Mouse (Mus musculus): ENCODE data around the gene Tspyl2. TPM values are rescaled to one million over a fixed set of nuclear protein-coding genes. Genes with fewer than 3 reads are reported as not detected.
A peak's percentile ranks its signal among the peaks of the same experiment; 100 is the strongest.

Tspyl2 gene
- total RNA-seq, 1 experiment = 28.7 TPM

- no peak for TF ChIP-seq MAFK (IDR thresholded peaks at IDR 0.05; ENCODE audit: insufficient read depth, low read depth, low read length)
- TF ChIP-seq ZC3H11A (IDR thresholded peaks at IDR 0.05; ENCODE audit: borderline replicate concordance, low read depth, low read length) = peak; percentile 14; the same call in 1 of the 2 replicates
- TF ChIP-seq ZNF384 (IDR thresholded peaks at IDR 0.05; ENCODE audit: low read depth, low read length) = no peak
- TF ChIP-seq CHD2 (IDR thresholded peaks at IDR 0.05; ENCODE audit: low read depth, low read length) = no peak
- TF ChIP-seq HCFC1 (IDR thresholded peaks at IDR 0.05; ENCODE audit: borderline replicate concordance, insufficient read depth, low read length) = no peak
- Histone ChIP-seq H3K27ac (ENCODE audit: insufficient read depth, low read depth, low read length, poor library complexity, severe bottlenecking) (no peak overlapping the region), H3K9ac (ENCODE audit: insufficient read depth, low read depth, low read length, poor library complexity, severe bottlenecking) (no peak overlapping the region), H3K4me1 (ENCODE audit: control insufficient read depth in 2 of 2, insufficient read depth in 2 of 2, low read length in 2 of 2, poor library complexity in 1 of 2) (no peaks in the 10 kb centered on the region), H3K36me3 (ENCODE audit: control insufficient read depth, insufficient read depth, low read length, poor library complexity, severe bottlenecking) (no peaks in the 10 kb centered on the region), H3K4me3 (ENCODE audit: insufficient read depth in 1 of 2, low read depth in 1 of 2, low read length in 2 of 2, poor library complexity in 1 of 2, severe bottlenecking in 1 of 2) (no peak overlapping the region), H3K9me3 (ENCODE audit: control insufficient read depth, insufficient read depth, low read depth, low read length) (no peaks in the 10 kb centered on the region)
- in situ Hi-C loops (cut with MboI; ENCODE audit: low sequenced_read_pairs in 2 of 2, unreplicated experiment in 2 of 2) = no loop called here
- peak; percentile 46 for DNase-seq (ENCODE audit: low read depth, low spot score)
These were observed 10.4 kb upstream of the Tspyl2 start for GRCm38 (mm10) chrX:152352553-152353153.

- no peak for DNase-seq (ENCODE audit: low read depth, low spot score)
- Histone ChIP-seq H3K36me3 (ENCODE audit: control insufficient read depth, insufficient read depth, low read length, poor library complexity, severe bottlenecking) (no peaks in the 10 kb centered on the region), H3K4me3 (ENCODE audit: insufficient read depth in 1 of 2, low read depth in 1 of 2, low read length in 2 of 2, poor library complexity in 1 of 2, severe bottlenecking in 1 of 2) (peak overlapping the region; percentile 1 to 28; a peak in 1 of 4 replicates), H3K9ac (ENCODE audit: insufficient read depth, low read depth, low read length, poor library complexity, severe bottlenecking) (peak overlapping the region; percentile 10; the same call in 1 of the 2 replicates), H3K9me3 (ENCODE audit: control insufficient read depth, insufficient read depth, low read depth, low read length) (no peaks in the 10 kb centered on the region), H3K4me1 (ENCODE audit: control insufficient read depth in 2 of 2, insufficient read depth in 2 of 2, low read length in 2 of 2, poor library complexity in 1 of 2) (0 out of 4 replicates have a peak, but pooled peaks cover 0 to 3% of the 10 kb centered on the region in 2 experiments), H3K27ac (ENCODE audit: insufficient read depth, low read depth, low read length, poor library complexity, severe bottlenecking) (no peak overlapping the region)
- in situ Hi-C loops (cut with MboI; ENCODE audit: low sequenced_read_pairs in 2 of 2, unreplicated experiment in 2 of 2) = no loop called here
- TF ChIP-seq ZC3H11A (IDR thresholded peaks at IDR 0.05; ENCODE audit: borderline replicate concordance, low read depth, low read length) (no peak), CHD2 (IDR thresholded peaks at IDR 0.05; ENCODE audit: low read depth, low read length) (no peak), MAFK (IDR thresholded peaks at IDR 0.05; ENCODE audit: insufficient read depth, low read depth, low read length) (no peak), HCFC1 (IDR thresholded peaks at IDR 0.05; ENCODE audit: borderline replicate concordance, insufficient read depth, low read length) (no peak), ZNF384 (IDR thresholded peaks at IDR 0.05; ENCODE audit: low read depth, low read length) (no peak)
These were observed 4.8 kb upstream of the Tspyl2 start for GRCm38 (mm10) chrX:152347041-152347440.

GRCm38 (mm10) chrX:152346587-152346986 is 4.4 kb upstream of the Tspyl2 start:
- TF ChIP-seq ZNF384 (IDR thresholded peaks at IDR 0.05; ENCODE audit: low read depth, low read length) = no peak
- Histone ChIP-seq H3K9ac (ENCODE audit: insufficient read depth, low read depth, low read length, poor library complexity, severe bottlenecking) (no peak overlapping the region), H3K9me3 (ENCODE audit: control insufficient read depth, insufficient read depth, low read depth, low read length) (no peaks in the 10 kb centered on the region), H3K36me3 (ENCODE audit: control insufficient read depth, insufficient read depth, low read length, poor library complexity, severe bottlenecking) (no peaks in the 10 kb centered on the region), H3K27ac (ENCODE audit: insufficient read depth, low read depth, low read length, poor library complexity, severe bottlenecking) (no peak overlapping the region), H3K4me1 (ENCODE audit: control insufficient read depth in 2 of 2, insufficient read depth in 2 of 2, low read length in 2 of 2, poor library complexity in 1 of 2) (0 out of 4 replicates have a peak, but pooled peaks cover 0 to 3% of the 10 kb centered on the region in 2 experiments), H3K4me3 (ENCODE audit: insufficient read depth in 1 of 2, low read depth in 1 of 2, low read length in 2 of 2, poor library complexity in 1 of 2, severe bottlenecking in 1 of 2) (peak overlapping the region in 1 of 2 experiments; percentile 2; a peak in 1 of 4 replicates)
- in situ Hi-C loops (cut with MboI; ENCODE audit: low sequenced_read_pairs in 2 of 2, unreplicated experiment in 2 of 2) = no loop called here
- DNase-seq (ENCODE audit: low read depth, low spot score) = no peak

GRCm38 (mm10) chrX:152342903-152343302 is 678 bp upstream of the Tspyl2 start:
- Histone ChIP-seq H3K9me3 (ENCODE audit: control insufficient read depth, insufficient read depth, low read depth, low read length) (no peaks in the 10 kb centered on the region), H3K9ac (ENCODE audit: insufficient read depth, low read depth, low read length, poor library complexity, severe bottlenecking) (peak overlapping the region; percentile 82), H3K36me3 (ENCODE audit: control insufficient read depth, insufficient read depth, low read length, poor library complexity, severe bottlenecking) (peaks cover 3% of the 10 kb centered on the region), H3K4me1 (ENCODE audit: control insufficient read depth in 2 of 2, insufficient read depth in 2 of 2, low read length in 2 of 2, poor library complexity in 1 of 2) (0 out of 4 replicates have a peak, but pooled peaks cover 0 to 3% of the 10 kb centered on the region in 2 experiments), H3K4me3 (ENCODE audit: insufficient read depth in 1 of 2, low read depth in 1 of 2, low read length in 2 of 2, poor library complexity in 1 of 2, severe bottlenecking in 1 of 2) (peak overlapping the region; percentile 72 to 82), H3K27ac (ENCODE audit: insufficient read depth, low read depth, low read length, poor library complexity, severe bottlenecking) (0 out of 2 replicates have a peak overlapping the region, but pooled peaks have one; percentile 47)
- TF ChIP-seq CHD2 (IDR thresholded peaks at IDR 0.05; ENCODE audit: low read depth, low read length) (no peak), ZNF384 (IDR thresholded peaks at IDR 0.05; ENCODE audit: low read depth, low read length) (0 out of 2 replicates have a peak, but pooled peaks have one; percentile 20)
- no peak for DNase-seq (ENCODE audit: low read depth, low spot score)
- in situ Hi-C loops (cut with MboI; ENCODE audit: low sequenced_read_pairs in 2 of 2, unreplicated experiment in 2 of 2) = no loop called here

- H3K36me3 ChIP-seq (ENCODE audit: control insufficient read depth, insufficient read depth, low read length, poor library complexity, severe bottlenecking) = peaks cover 3% of the 10 kb centered on the region
- peak overlapping the region; percentile 91 for H3K9ac ChIP-seq (ENCODE audit: insufficient read depth, low read depth, low read length, poor library complexity, severe bottlenecking)
- TF ChIP-seq HCFC1 (IDR thresholded peaks at IDR 0.05; ENCODE audit: borderline replicate concordance, insufficient read depth, low read length) (no peak), CHD2 (IDR thresholded peaks at IDR 0.05; ENCODE audit: low read depth, low read length) (no peak), ZNF384 (IDR thresholded peaks at IDR 0.05; ENCODE audit: low read depth, low read length) (no peak), MAFK (IDR thresholded peaks at IDR 0.05; ENCODE audit: insufficient read depth, low read depth, low read length) (no peak), ZC3H11A (IDR thresholded peaks at IDR 0.05; ENCODE audit: borderline replicate concordance, low read depth, low read length) (no peak)
- H3K4me1 ChIP-seq (ENCODE audit: control insufficient read depth in 2 of 2, insufficient read depth in 2 of 2, low read length in 2 of 2, poor library complexity in 1 of 2) = no peaks in the 10 kb centered on the region
- peak overlapping the region; percentile 82 to 88 for H3K4me3 ChIP-seq (ENCODE audit: insufficient read depth in 1 of 2, low read depth in 1 of 2, low read length in 2 of 2, poor library complexity in 1 of 2, severe bottlenecking in 1 of 2)
- in situ Hi-C loops (cut with MboI; ENCODE audit: low sequenced_read_pairs in 2 of 2, unreplicated experiment in 2 of 2) = no loop called here
- H3K9me3 ChIP-seq (ENCODE audit: control insufficient read depth, insufficient read depth, low read depth, low read length) = no peaks in the 10 kb centered on the region
- H3K27ac ChIP-seq (ENCODE audit: insufficient read depth, low read depth, low read length, poor library complexity, severe bottlenecking) = no peak overlapping the region
- no peak for DNase-seq (ENCODE audit: low read depth, low spot score)
These were observed 729 bp downstream of the Tspyl2 start for GRCm38 (mm10) chrX:152341496-152341895.

Data from ES-E14 (cell line).